Mouse (Mus musculus): ENCODE measurements around the gene Ldb3. TPM values are rescaled to one million over a fixed set of nuclear protein-coding genes. Genes with fewer than 3 reads are reported as not detected.

Gene Ldb3
- polyA plus RNA-seq, 1 experiment from 2014 or later = not detected

DNA sequence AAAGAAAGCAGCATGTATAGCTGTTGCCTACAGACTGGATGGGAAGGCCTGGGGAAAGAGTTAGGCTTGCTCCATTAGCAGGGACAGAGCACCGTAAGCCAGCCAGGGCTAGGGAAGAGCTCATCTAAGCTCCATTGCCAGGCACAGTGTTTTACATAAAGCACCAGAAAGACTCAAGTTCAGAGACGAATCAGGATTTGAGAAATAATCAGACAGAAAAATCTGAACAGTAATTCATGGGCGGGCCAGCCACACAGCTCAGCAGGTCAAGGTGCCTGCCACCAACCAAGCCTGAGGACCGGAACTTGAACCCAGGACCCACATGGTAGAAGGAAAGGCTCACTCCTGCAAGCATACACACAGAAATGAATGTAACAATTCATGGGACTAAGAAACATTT lies 88.8 kb downstream of the Ldb3 start:
- H3K36me3 ChIP-seq (replicated peaks) = no peaks in the 10 kb centered on the region
- WGBS = 74% methylated on average over 4 of the region's 4 CpGs
- peaks cover 4% of the 10 kb centered on the region; the same call in 1 of the 2 replicates for H3K27me3 ChIP-seq (replicated peaks; ENCODE audit: low read depth, poor library complexity, severe bottlenecking)
- no peak overlapping the region for H3K27ac ChIP-seq (replicated peaks)
- peak overlapping the region; percentile 90 for H3K4me3 ChIP-seq
- H3K9me3 ChIP-seq = no peaks in the 10 kb centered on the region
- no peak for DNase-seq (ENCODE audit: low spot score)
- H3K4me1 ChIP-seq = peaks cover 66% of the 10 kb centered on the region

DNA sequence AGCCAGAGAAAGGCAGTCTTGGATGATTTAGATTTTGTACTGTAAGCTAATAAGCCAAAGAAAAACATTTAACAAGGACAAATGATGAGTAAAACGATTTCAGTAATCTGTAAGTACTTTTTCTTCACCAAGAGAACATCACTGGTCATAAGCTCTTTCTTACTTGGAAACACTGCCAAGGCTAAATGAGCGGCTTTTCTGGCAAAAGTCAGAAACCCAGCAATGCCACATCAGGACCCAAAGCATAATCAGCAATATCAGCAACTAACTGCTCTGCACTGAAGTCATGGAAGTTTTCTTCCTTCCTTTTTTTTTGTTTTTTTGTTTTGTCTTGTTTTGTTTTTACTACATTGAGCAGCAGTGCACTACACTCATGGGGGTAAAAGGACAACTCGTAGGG lies 91.1 kb downstream of the Ldb3 start:
- H3K27me3 ChIP-seq (replicated peaks; ENCODE audit: low read depth, poor library complexity, severe bottlenecking) = no peaks in the 10 kb centered on the region
- DNase-seq (ENCODE audit: low spot score) = no peak
- WGBS = 78% methylated on average over 3 of the region's 3 CpGs
- H3K9me3 ChIP-seq = no peaks in the 10 kb centered on the region
- H3K27ac ChIP-seq (replicated peaks) = no peak overlapping the region
- no peak overlapping the region for H3K4me3 ChIP-seq
- peaks cover 54% of the 10 kb centered on the region for H3K4me1 ChIP-seq
- no peaks in the 10 kb centered on the region for H3K36me3 ChIP-seq (replicated peaks)

DNA sequence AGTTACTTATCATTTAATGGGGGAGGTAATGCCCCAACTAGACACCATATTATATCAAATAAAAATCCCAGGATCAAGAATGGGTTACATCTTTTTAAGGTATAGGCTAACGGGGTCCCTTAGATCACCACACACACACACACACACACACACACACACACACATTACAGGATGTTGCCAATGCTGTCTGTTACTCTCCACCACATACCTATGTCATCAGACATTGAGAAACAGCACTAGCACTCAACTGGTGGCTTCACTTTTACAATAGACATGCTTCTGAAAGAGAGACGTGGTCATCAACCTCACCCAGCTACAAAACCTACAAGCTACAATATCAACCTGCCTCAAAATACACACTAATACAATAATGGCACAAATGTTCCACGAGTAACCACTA lies 94.8 kb downstream of the Ldb3 start:
- Histone ChIP-seq H3K4me3 (no peak overlapping the region), H3K27ac (replicated peaks) (no peak overlapping the region), H3K4me1 (peaks cover 45% of the 10 kb centered on the region), H3K36me3 (replicated peaks) (0 out of 2 replicates have a peak, but pooled peaks cover 2% of the 10 kb centered on the region), H3K27me3 (replicated peaks; ENCODE audit: low read depth, poor library complexity, severe bottlenecking) (no peaks in the 10 kb centered on the region), H3K9me3 (no peaks in the 10 kb centered on the region)
- WGBS = 85% methylated on average over 3 of the region's 3 CpGs
- no peak for DNase-seq (ENCODE audit: low spot score)

DNA sequence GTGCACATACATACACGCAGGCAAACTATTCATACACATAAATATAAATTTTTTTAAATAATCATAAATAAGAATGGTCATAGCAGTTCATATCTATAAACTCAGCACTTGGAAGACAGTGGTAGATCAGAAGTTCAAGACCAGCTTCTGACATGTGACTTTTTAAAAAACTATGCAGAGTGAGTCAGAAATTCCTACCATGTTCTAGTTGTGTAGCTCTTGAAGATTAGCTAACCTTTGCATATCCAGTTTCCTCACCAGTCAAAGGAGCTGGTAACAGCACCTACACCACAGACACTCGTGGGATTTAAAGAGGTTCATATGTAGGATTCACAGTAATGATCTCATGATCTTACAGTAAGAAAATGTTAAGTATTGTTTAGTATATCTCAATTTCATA lies 95.8 kb downstream of the Ldb3 start:
- Histone ChIP-seq H3K4me1 (peaks cover 35% of the 10 kb centered on the region), H3K4me3 (no peak overlapping the region), H3K9me3 (no peaks in the 10 kb centered on the region), H3K36me3 (replicated peaks) (0 out of 2 replicates have a peak, but pooled peaks cover 2% of the 10 kb centered on the region), H3K27ac (replicated peaks) (no peak overlapping the region), H3K27me3 (replicated peaks; ENCODE audit: low read depth, poor library complexity, severe bottlenecking) (no peaks in the 10 kb centered on the region)
- no peak for DNase-seq (ENCODE audit: low spot score)
- 89% methylated on average over 2 of the region's 2 CpGs for WGBS

DNA sequence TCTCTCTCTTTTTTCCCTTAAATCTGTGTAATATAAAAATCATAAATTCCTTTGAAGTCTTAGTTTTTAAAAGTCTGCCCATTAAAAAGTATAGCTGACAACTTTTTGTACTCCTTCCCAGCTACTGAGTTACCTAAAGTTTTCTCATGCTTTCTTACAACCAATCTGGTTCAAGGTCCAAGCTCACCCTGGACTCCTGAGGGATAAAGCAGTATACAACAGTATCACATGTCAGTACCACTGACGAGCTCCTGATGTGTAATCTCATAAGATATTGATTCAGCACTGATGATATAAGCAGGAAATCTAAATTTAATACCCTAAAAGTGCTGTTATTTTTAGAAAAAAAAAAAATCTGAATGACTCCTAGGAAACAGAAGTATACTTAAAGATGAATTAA lies 97.5 kb downstream of the Ldb3 start:
- Histone ChIP-seq H3K9me3 (no peaks in the 10 kb centered on the region), H3K36me3 (replicated peaks) (0 out of 2 replicates have a peak, but pooled peaks cover 2% of the 10 kb centered on the region), H3K4me1 (peaks cover 18% of the 10 kb centered on the region), H3K27ac (replicated peaks) (no peak overlapping the region), H3K4me3 (no peak overlapping the region), H3K27me3 (replicated peaks; ENCODE audit: low read depth, poor library complexity, severe bottlenecking) (no peaks in the 10 kb centered on the region)
- 50% methylated on average over 1 of the region's 1 CpGs for WGBS
- DNase-seq (ENCODE audit: low spot score) = no peak

DNA sequence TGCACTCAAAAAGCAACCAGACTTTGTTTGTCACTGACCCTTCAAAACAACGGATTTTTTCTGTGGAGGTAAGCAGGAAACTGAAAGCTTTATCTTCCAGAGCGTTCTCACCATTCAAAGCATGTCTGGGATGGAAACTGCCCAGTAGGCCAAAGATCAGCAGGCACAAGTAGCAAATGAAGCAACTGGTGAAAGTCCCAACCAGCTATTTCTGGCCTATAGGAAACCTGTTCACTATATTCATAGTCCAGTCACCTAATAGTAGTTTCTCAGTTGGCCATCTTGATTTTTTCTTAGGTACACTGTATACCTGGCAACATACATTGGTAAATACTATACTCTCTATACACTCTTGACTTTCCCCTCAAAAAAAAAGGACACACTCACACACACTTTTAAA lies 98.6 kb downstream of the Ldb3 start:
- peaks cover 17% of the 10 kb centered on the region for H3K4me1 ChIP-seq
- H3K36me3 ChIP-seq (replicated peaks) = 0 out of 2 replicates have a peak, but pooled peaks cover 2% of the 10 kb centered on the region
- no peaks in the 10 kb centered on the region for H3K9me3 ChIP-seq
- DNase-seq (ENCODE audit: low spot score) = no peak
- H3K27ac ChIP-seq (replicated peaks) = no peak overlapping the region
- WGBS = 81% methylated on average over 2 of the region's 2 CpGs
- H3K27me3 ChIP-seq (replicated peaks; ENCODE audit: low read depth, poor library complexity, severe bottlenecking) = no peaks in the 10 kb centered on the region
- H3K4me3 ChIP-seq = no peak overlapping the region

DNA sequence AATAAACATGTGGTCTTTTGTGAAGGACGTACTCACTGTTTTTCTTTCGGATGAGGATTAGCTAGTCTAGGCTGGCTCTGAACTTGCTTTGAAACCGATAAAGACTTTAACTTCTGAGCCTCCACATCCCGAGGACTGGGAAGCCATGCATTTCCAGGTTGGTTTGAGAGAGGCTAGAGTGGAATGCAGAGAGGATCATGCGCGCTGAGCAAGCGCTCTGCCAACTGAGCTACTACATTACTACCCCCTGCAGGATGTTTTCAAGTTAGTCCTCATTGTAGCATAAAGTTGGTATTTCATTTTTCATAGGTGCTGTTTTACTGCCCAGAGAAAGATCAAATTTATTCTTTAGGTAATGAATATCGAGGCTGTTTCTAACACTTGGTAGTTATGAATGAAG lies 102.3 kb downstream of the Ldb3 start:
- Histone ChIP-seq H3K36me3 (replicated peaks) (no peaks in the 10 kb centered on the region), H3K4me1 (peaks cover 31% of the 10 kb centered on the region), H3K9me3 (no peaks in the 10 kb centered on the region), H3K27me3 (replicated peaks; ENCODE audit: low read depth, poor library complexity, severe bottlenecking) (no peaks in the 10 kb centered on the region), H3K4me3 (no peak overlapping the region), H3K27ac (replicated peaks) (no peak overlapping the region)
- no peak for DNase-seq (ENCODE audit: low spot score)
- WGBS = 58% methylated on average over 8 of the region's 8 CpGs

DNA sequence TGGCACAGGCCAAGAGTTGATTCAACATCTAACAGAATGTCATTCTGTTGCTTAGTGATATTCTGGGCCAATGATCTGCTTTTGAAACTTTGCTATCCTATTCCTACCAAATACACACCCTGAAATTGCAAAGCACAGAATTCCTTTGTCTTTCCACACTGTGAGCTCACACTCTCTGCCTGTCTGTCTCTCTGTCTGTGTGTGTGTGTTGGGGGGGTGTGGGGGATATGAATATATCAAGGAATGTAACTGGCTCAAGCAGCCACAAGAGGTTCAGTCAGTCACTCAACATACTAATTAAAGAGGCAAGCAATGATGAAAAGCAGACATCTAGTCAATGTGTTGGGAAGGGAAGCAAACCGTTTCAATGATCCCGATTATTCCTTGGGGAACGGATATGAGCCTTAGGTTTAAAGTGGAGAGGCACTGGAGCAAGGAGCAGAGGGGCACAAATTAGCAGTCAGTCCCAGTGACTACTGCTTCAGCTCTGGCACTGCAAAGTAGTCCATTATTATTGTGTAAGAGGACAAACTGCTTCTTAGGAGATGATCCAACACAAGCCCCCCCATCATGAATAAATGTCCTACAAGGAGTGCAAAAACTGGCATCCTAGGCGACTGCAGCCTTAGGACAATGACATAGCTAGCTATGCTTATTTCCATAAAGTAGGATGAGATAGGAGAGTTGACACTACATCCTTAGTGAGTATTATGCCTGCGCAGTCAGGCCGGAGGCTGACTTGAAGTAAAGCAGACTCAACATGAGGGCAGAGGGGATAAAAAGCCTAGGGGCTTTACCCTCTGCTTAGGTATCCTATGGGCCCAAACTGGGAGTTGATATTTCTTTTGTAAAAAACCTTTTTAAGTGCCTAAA lies 104.8 kb downstream of the Ldb3 start:
- 68% methylated on average over 6 of the region's 6 CpGs for WGBS
- Histone ChIP-seq H3K27ac (replicated peaks) (no peak overlapping the region), H3K4me3 (no peak overlapping the region)

More for the DNA sequence above, 104.8 kb downstream of the Ldb3 start:
- Histone ChIP-seq H3K27me3 (replicated peaks; ENCODE audit: low read depth, poor library complexity, severe bottlenecking) (no peaks in the 10 kb centered on the region), H3K36me3 (replicated peaks) (no peaks in the 10 kb centered on the region), H3K4me1 (peaks cover 19% of the 10 kb centered on the region), H3K9me3 (no peaks in the 10 kb centered on the region)
- DNase-seq (ENCODE audit: low spot score) = no peak

Other genes starting within 250 kb of the Ldb3 start
- gene Fam25c, start 233.2 kb downstream of the Ldb3 start, polyA plus RNA-seq (2016; fragmentation: Nextera tagmentation; extraction: Ambion mirVana) = not detected in 2 replicates
- 21.9 and 44.5 TPM in 2 replicates for gene Sncg, start 213.9 kb downstream of the Ldb3 start, polyA plus RNA-seq (2016; fragmentation: Nextera tagmentation; extraction: Ambion mirVana)
- 6.4 and 7.8 TPM in 2 replicates for gene Mmrn2, start 213.2 kb downstream of the Ldb3 start, polyA plus RNA-seq (2016; fragmentation: Nextera tagmentation; extraction: Ambion mirVana)
- gene Bmpr1a, start 85.3 kb downstream of the Ldb3 start, polyA plus RNA-seq (2016; fragmentation: Nextera tagmentation; extraction: Ambion mirVana) = 50.7 and 52.8 TPM in 2 replicates
- not detected in 2 replicates for gene 9230112D13Rik, start 65.9 kb downstream of the Ldb3 start, polyA plus RNA-seq (2016; fragmentation: Nextera tagmentation; extraction: Ambion mirVana)
- 0.23 and 0.27 TPM in 2 replicates for gene Opn4, start 11.5 kb upstream of the Ldb3 start, polyA plus RNA-seq (2016; fragmentation: Nextera tagmentation; extraction: Ambion mirVana)
- 26.9 and 27.2 TPM in 2 replicates for gene Wapl, start 85.2 kb upstream of the Ldb3 start, polyA plus RNA-seq (2016; fragmentation: Nextera tagmentation; extraction: Ambion mirVana)
- gene Grid1, start 231.4 kb upstream of the Ldb3 start, polyA plus RNA-seq (2016; fragmentation: Nextera tagmentation; extraction: Ambion mirVana) = 0.20 and 0.31 TPM in 2 replicates